Mouse (Mus musculus) embryonic facial prominence, embryonic 11.5 days (tissue): Measurements from ENCODE around the gene Zfp692. TPM values are rescaled to one million over a fixed set of nuclear protein-coding genes. Genes with fewer than 3 reads are reported as not detected.
"Not testable (repeated sequence)": the region's sequence is repeated elsewhere in the genome, so short reads cannot be mapped to it uniquely, and the experiment has no call there.

Experiments
- ATAC-seq: fragments of 200-750 bp; cut with Nextera tagmentation; replicated peaks from 2 replicates; pipeline ENCODE4 v1.8.0; 2017; ENCODE audit warnings: low read depth; ENCODE audit not compliant: insufficient number of reproducible peaks, low FRiP score, low TSS enrichment
- DNase-seq: peaks from one replicate; pipeline ENCODE4 v3.0.0-alpha.2; 2015; ENCODE audit warnings: low spot score
- H3K27ac ChIP-seq: fragments of 300-500 bp; sonication (generic); replicated peaks from 2 replicates; pipeline ENCODE4 v1.5.1; 2014; ENCODE audit warnings: mild to moderate bottlenecking, low read depth, low read length, control low read depth
- H3K27me3 ChIP-seq: fragments of 300-500 bp; sonication (generic); 2 replicates; pipeline ENCODE4 v1.6.1; 2014; ENCODE audit warnings: mild to moderate bottlenecking, low read length, moderate library complexity, mixed read lengths; ENCODE audit not compliant: control insufficient read depth, insufficient read depth
- H3K36me3 ChIP-seq: fragments of 300-500 bp; sonication (generic); replicated peaks from 2 replicates; pipeline ENCODE4 v1.6.1; 2014; ENCODE audit warnings: low read depth, mild to moderate bottlenecking, low read length, moderate library complexity, mixed read lengths; ENCODE audit not compliant: control insufficient read depth, insufficient read depth
- H3K4me1 ChIP-seq: fragments of 300-500 bp; sonication (generic); 2 replicates; pipeline ENCODE4 v1.6.1; 2014; ENCODE audit warnings: low read length, mixed read lengths; ENCODE audit not compliant: control insufficient read depth, insufficient read depth
- H3K4me2 ChIP-seq: fragments of 300-500 bp; sonication (generic); 2 replicates; pipeline ENCODE4 v1.6.1; 2014; ENCODE audit warnings: low read depth, mild to moderate bottlenecking, control low read depth, low read length, moderate library complexity
- H3K4me3 ChIP-seq: fragments of 300-500 bp; sonication (generic); 2 replicates; pipeline ENCODE4 v1.5.1; 2014; ENCODE audit warnings: low read depth, low read length, control low read depth
- H3K9ac ChIP-seq: fragments of 300-500 bp; sonication (generic); replicated peaks from 2 replicates; pipeline ENCODE4 v1.6.1; 2014; ENCODE audit warnings: mild to moderate bottlenecking, control low read depth, low read length
- H3K9me3 ChIP-seq: fragments of 300-500 bp; sonication (generic); replicated peaks from 2 replicates; pipeline ENCODE4 v1.6.1; 2016; ENCODE audit warnings: mild to moderate bottlenecking, low read length, inconsistent platforms, mixed read lengths; ENCODE audit not compliant: control insufficient read depth
- WGBS: fragments of 180-500 bp; shearing (Covaris S2); extraction: QIAGEN DNeasy Blood & Tissue Kit; methylation state at CpG from one replicate; pipeline ENCODE4 v1.1.7; 2014; 5-methylcytosine and 5-hydroxymethylcytosine counted together
- polyA plus RNA-seq: library from polyadenylated mRNA; unstranded; fragments of >200 nt; fragmentation: Nextera tagmentation; extraction: Ambion mirVana; gene quantifications from 2 replicates; pipeline ENCODE4 v1.2.1, GENCODE M21; 2014

The Zfp692 gene
- polyA plus RNA-seq, 1 experiment from 2014 or later = 10.9 TPM

GRCm38 (mm10) chr11:58301057-58301456 lies 5.8 kb upstream of the Zfp692 start:
- Histone ChIP-seq H3K9ac (0 out of 2 replicates have a peak overlapping the region, but pooled peaks have one; percentile 13), H3K4me2 (peak overlapping the region; percentile 36), H3K4me1 (no peaks in the 10 kb centered on the region), H3K9me3 (no peaks in the 10 kb centered on the region), H3K36me3 (no peaks in the 10 kb centered on the region), H3K27ac (no peak overlapping the region), H3K4me3 (peak overlapping the region; percentile 25), H3K27me3 (no peaks in the 10 kb centered on the region)
- DNase-seq (peak; percentile 83), ATAC-seq (no peak)
- 13% methylated on average over 13 of the region's 13 CpGs for WGBS

GRCm38 (mm10) chr11:58301837-58302754 lies 4.8 kb upstream of the Zfp692 start:
- ATAC-seq (peak; percentile 94), DNase-seq (peak; percentile 97)
- H3K4me3 ChIP-seq = peak overlapping the region; percentile 56
- H3K4me2 ChIP-seq = peak overlapping the region; percentile 26
- no peaks in the 10 kb centered on the region for H3K4me1 ChIP-seq
- H3K36me3 ChIP-seq = no peaks in the 10 kb centered on the region
- peak overlapping the region; percentile 73 for H3K9ac ChIP-seq
- H3K27me3 ChIP-seq = no peaks in the 10 kb centered on the region
- 0% methylated on average over 36 of the region's 36 CpGs for WGBS
- peak overlapping the region; percentile 74 for H3K27ac ChIP-seq
- no peaks in the 10 kb centered on the region for H3K9me3 ChIP-seq

GRCm38 (mm10) chr11:58302774-58303445 lies 4.0 kb upstream of the Zfp692 start:
- WGBS = under 1% methylated on average over 26 of the region's 26 CpGs
- Histone ChIP-seq H3K27me3 (no peaks in the 10 kb centered on the region), H3K36me3 (no peaks in the 10 kb centered on the region), H3K9ac (peak overlapping the region; percentile 73), H3K4me1 (no peaks in the 10 kb centered on the region), H3K4me3 (peak overlapping the region; percentile 56), H3K9me3 (no peaks in the 10 kb centered on the region), H3K27ac (peak overlapping the region; percentile 74), H3K4me2 (peak overlapping the region; percentile 26)
- DNase-seq = peak; percentile 45
- ATAC-seq = no peak

- no peaks in the 10 kb centered on the region for H3K9me3 ChIP-seq
- no peaks in the 10 kb centered on the region for H3K4me1 ChIP-seq
- ATAC-seq = no peak
- no peak overlapping the region for H3K9ac ChIP-seq
- peak; percentile 26 for DNase-seq
- 0 out of 2 replicates have a peak overlapping the region, but pooled peaks have one; percentile 6 for H3K4me2 ChIP-seq
- no peaks in the 10 kb centered on the region for H3K27me3 ChIP-seq
- H3K4me3 ChIP-seq = no peak overlapping the region
- 22% methylated on average over 7 of the region's 7 CpGs for WGBS
- no peak overlapping the region for H3K27ac ChIP-seq
- no peaks in the 10 kb centered on the region for H3K36me3 ChIP-seq
Observed at GRCm38 (mm10) chr11:58303594-58303993, 3.3 kb upstream of the Zfp692 start.

- H3K9me3 ChIP-seq, H3K9ac ChIP-seq, H3K27ac ChIP-seq, H3K27me3 ChIP-seq, H3K36me3 ChIP-seq, H3K4me3 ChIP-seq, DNase-seq, H3K4me2 ChIP-seq, ATAC-seq, H3K4me1 ChIP-seq: not testable (repeated sequence)
- 90% methylated on average over 8 of the region's 8 CpGs for WGBS
Observed at GRCm38 (mm10) chr11:58305299-58305698, 1.6 kb upstream of the Zfp692 start.

GRCm38 (mm10) chr11:58307411-58308080 lies 677 bp downstream of the Zfp692 start:
- peak; percentile 64 for ATAC-seq
- peak overlapping the region; percentile 47; the same call in 1 of the 2 replicates for H3K27ac ChIP-seq
- no peaks in the 10 kb centered on the region for H3K9me3 ChIP-seq

GRCm38 (mm10) chr11:58308661-58309060 lies 1.8 kb downstream of the Zfp692 start:
- no peak overlapping the region for H3K4me3 ChIP-seq
- no peak overlapping the region for H3K4me2 ChIP-seq
- no peak for ATAC-seq

More at GRCm38 (mm10) chr11:58307411-58308080, 677 bp downstream of the Zfp692 start:
- Histone ChIP-seq H3K4me1 (no peaks in the 10 kb centered on the region), H3K4me3 (peak overlapping the region; percentile 53), H3K9ac (peak overlapping the region; percentile 77), H3K27me3 (no peaks in the 10 kb centered on the region), H3K36me3 (no peaks in the 10 kb centered on the region), H3K4me2 (peak overlapping the region; percentile 92)
- under 1% methylated on average over 41 of the region's 42 CpGs for WGBS
- peak; percentile 73 for DNase-seq

More at GRCm38 (mm10) chr11:58308661-58309060, 1.8 kb downstream of the Zfp692 start:
- Histone ChIP-seq H3K27me3 (no peaks in the 10 kb centered on the region), H3K9ac (no peak overlapping the region), H3K36me3 (no peaks in the 10 kb centered on the region), H3K27ac (no peak overlapping the region), H3K4me1 (no peaks in the 10 kb centered on the region), H3K9me3 (no peaks in the 10 kb centered on the region)
- DNase-seq = no peak
- WGBS = 92% methylated on average over 9 of the region's 9 CpGs
